Mouse (Mus musculus): ENCODE measurements around the gene Shank2.

DNA sequence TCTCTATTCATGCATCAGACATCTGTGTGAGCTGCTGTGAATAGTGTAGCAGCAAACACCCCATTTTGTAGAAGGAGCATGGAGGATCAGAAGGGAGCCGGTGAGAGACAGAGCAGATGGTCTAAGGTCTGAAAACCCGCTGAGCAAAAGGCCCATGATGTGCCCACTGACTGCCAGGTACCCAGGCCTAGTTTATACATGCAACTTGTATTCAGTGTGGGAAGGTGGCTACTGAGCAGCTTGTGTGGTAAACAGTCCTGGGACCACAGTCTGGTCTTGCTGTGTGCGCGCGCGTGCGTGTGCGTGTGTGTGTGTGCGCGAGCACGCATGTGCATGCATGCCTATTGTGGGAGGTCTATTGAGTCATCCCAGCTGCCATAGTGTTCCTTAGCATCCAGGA is 35.8 kb downstream of the Shank2 start:
- TF ChIP-seq EP300 (optimal IDR thresholded peaks at IDR 0.05) (no peak), CTCF (IDR thresholded peaks at IDR 0.05; ENCODE audit: low read depth) (no peak)
